Mouse (Mus musculus) right cerebral cortex, postnatal 4 days (tissue): Measurements from ENCODE around the gene Epor.

ENCODE experiments used
- DNase-seq: peaks from one replicate; pipeline ENCODE4 v3.0.0-alpha.2; 2022

Epor gene

DNA sequence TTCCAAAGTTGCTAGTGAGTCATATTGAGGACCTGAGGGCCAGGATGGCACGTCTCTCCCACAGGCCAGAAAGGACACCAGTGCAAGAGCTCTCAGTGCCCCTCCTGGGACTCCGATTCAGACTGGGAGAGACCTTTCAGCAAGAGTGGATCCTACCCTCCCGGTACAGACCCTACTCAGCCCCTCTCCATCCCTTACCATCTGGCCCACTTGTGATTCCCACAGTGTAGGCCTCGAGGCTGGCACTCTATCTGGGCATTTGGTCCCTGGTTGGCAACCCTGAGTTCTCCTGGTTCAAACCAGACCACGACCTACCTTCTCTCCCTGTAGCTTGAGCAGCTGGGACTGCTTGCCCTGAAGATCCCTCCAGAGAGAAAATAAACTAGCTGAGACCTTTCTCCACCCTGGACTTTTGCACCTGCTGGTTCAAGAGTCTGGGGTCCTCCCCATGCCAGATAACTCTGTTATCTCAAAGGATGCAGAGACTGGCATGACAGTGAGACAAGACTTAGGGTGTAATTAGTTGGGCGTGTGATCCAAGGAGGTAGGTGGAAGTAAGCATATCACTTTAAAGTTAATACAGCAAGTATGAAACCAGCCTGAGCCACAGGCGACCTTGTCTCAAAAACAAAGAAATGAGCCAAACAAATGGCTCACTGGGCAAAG is 27.7 kb downstream of the Epor start:
- DNase-seq: no peak

- no peak for DNase-seq
Measured at GRCm38 (mm10) chr9:21934021-21934420, 29.3 kb downstream of the Epor start.

- DNase-seq: no peak
Measured at GRCm38 (mm10) chr9:21932445-21933137, 30.7 kb downstream of the Epor start.

DNA sequence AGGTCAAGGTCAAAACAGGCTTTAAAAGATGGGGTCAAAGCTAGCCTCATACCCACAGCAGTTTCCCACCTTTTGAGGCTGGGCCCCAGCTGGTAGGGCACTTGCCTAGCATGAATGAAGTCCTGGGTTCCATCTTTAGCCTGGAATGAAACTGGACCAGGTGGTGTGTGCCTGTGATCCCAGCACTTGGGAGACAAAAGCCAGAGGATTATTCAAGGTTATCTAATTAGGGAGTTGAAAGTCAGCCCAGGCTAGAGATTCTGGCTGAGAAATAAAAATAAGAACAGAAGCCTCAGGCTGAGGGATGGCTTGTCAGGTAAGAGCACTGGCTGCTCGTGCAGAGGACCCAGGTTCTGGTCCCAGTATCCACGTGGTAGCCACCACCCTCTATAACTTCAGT is 31.3 kb downstream of the Epor start:
- no peak for DNase-seq

- no peak for DNase-seq
Measured at GRCm38 (mm10) chr9:21929208-21929607, 34.1 kb downstream of the Epor start.

DNA sequence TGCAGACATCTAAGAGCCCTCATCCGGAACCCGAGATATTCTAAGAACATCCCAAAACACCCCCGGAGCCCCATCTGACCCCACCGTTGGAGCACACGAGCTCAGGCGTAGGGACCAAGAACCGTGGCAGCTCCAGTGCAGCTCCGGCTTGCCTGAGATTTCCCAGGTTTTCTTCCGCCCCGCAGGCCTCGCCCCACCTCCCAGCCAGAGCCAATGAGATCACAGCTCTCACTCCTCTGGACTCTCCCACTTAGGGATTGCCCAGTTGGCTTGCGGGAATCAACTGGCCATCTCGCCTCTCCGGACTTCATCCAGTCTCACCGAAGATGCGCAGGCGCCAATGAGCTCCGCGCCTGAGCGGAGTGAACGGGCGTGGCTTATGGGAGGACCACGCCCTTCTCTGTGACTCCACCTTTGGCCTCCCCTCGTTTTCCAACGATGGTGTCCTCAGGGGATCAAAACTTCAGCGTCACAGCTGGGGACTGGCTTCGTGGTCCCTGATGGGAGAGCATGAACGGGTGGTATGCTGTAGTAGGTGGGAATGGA is 36.0 kb downstream of the Epor start, which contains the start of the genes Ccdc159 and Tmem205:
TSS of gene Ccdc159 (plus strand) at position 264 of the 546 bp plus-strand sequence.
TSS of gene Tmem205 (minus strand) at position 349 of the 546 bp plus-strand sequence.
- DNase-seq: peak; percentile 79

- no peak for DNase-seq
Measured at GRCm38 (mm10) chr9:21926784-21927183, 36.5 kb downstream of the Epor start.

DNA sequence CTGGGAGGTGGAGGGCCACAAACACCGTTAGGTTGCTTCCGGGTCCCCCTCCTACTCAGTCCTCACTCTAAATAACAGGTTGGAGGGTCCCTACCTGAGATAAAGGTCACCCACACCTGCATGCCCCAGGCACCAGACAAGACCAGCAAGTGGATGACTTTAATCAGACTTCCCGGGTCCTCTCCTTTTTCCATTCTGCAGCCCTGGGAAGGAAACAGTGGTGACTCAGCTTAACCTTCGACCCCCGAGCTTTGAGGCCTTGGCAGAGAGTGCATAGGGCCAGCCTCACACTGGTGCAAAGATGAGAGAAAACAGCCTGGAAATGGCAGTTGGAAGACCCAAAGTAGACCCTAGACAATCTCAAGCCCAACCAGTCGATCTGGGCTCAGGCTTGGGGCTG is 37.2 kb downstream of the Epor start:
- no peak for DNase-seq

DNA sequence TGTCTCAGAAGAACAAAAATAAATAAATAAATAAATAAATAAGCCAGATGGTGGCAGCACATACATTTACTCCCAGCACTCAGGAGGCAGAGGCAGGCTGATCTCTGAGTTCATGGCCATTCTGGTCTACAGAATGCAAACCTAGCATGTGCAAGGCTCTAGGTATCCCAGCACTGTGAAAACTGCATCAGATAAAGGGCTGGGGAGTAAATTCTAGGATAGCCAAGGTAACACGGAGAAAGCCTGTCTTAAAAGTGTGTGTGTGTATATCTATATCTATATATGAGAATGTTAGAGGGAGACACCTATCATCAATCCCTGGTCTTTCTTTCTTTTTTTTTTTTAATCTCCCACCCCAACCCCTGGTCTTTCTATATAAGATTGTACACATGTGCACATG is 37.8 kb downstream of the Epor start:
- DNase-seq: no peak

DNA sequence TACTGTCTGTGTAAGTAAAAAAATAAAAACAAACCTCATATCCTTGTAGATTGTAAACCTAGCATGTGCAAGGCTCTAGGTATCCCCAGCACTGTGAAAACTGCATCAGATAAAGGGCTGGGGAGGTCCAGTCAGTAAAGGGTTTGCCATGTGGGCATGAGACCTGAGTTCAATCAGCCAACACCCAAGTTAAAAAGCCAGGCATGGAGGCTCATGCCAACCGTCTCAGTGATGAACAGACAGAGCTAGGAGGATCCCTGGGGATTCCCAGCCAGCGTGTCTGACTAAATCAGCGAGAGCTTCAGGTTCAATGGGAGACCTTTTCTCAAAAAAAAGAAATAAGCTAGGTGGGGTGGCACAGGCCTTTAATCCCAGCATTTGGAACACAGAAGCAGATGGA is 38.3 kb downstream of the Epor start:
- DNase-seq: no peak

DNA sequence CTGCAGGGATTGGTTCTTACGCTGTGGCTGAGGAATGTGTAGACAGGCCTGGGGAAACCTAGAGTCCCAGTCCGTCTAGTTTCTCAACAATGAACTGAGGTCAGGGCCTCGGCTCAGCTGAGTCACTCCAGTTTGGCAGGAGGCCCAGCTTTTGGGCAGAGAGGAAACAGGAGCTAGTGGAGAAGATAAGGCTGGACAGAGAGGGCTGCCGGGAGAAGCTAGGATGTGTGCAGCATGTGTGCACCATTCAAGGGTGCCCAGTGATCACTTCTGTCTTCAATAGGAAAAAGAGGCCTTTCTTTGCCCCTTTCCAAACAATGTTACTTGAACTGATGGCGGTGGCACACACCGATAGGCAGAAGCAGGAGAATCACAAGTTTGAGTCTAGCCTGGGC is 39.2 kb downstream of the Epor start:
- no peak for DNase-seq

DNA sequence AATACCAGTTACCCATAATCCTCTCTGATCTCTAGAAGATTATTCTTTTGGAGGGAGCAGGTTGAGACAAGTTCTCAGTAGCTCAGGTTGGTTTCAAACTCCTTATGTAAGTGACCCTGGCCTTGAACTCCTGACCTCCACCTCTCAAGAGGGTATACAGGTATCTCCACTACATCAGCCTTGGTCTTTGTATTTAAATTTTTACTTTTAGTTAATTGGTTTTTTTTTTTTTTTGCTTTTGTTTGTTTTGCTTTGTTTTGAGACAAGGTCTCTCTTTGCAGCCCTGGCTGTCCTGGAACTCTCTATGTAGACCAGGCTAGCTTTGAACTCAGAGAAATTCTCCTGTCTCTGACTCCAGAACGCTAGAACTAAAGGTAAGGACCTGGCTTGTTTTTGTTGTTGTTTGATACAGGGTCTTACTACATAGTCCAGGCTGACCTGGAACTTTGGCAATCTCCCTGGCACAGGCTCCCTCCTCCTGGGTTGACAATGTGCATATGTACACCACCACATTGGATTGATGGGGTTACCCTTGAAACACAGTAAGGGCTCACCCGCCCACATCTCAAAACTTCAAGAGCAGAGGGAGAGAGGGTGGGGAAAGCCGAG is 39.7 kb downstream of the Epor start:
- no peak for DNase-seq

GRCm38 (mm10) chr9:21923036-21923435 is 40.3 kb downstream of the Epor start:
- no peak for DNase-seq

DNA sequence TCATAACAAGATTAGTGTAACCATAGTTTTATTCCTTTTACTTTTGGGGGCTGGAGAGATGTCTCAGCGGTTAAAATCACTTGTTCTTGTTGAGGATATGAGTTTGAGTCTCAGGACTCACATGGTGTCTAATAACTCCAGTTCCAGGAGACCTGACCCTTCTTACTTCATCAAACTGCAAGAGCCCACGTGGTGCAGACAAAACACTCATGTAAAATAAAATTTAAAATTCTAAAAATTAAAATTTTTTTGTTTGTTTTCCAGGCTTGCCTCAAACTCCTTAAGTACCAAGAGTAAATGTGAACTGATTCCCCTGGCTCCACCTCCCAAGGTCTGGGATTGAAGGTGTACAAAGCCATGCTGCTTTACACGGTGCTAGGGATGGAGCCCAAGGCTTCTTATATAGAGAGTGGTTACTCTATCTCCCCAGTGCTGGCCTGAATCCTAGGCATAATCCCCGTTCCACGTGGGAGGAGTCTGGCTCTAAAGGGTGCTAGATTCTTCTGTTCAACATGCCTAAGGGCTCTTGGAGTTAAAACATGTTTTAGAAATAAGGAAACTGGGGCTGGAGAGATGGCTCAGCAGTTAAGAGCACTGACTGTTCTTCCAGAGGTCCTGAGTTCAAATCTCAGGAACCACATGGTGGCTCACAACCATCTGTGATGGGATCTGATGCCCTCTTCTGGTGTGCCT is 44.5 kb downstream of the Epor start:
- DNase-seq: no peak

DNA sequence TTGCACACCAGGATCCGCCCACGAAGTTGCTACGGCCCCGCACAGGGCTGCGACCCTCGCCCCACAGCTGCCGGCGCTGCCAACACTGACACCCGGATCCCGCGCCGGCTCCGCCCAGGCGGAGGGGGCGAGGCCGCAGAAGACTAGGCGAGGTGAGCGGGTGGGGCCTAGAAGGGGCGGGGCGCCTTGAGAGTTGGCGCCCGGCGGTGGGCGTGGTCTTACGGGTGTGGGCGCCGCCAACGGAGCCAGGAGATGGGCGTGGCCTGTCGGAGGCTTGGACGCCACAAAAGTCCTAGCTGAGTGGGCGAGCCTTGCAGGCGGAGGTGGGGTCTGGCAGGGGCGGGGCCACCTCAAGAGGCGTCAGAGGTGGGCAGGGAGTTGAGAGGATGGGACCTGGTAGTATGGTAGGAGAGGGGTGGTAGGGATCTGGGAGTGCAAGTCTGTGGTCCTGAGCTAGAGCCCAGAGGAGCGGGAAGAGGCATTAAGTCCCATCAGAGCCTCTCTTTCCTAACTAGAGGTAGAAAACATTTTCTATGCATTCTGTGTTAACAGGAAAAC is 45.2 kb downstream of the Epor start, which contains the start of gene Rab3d:
TSS of gene Rab3d (minus strand) at position 158 of the 558 bp plus-strand sequence.
- peak; percentile 89 for DNase-seq

DNA sequence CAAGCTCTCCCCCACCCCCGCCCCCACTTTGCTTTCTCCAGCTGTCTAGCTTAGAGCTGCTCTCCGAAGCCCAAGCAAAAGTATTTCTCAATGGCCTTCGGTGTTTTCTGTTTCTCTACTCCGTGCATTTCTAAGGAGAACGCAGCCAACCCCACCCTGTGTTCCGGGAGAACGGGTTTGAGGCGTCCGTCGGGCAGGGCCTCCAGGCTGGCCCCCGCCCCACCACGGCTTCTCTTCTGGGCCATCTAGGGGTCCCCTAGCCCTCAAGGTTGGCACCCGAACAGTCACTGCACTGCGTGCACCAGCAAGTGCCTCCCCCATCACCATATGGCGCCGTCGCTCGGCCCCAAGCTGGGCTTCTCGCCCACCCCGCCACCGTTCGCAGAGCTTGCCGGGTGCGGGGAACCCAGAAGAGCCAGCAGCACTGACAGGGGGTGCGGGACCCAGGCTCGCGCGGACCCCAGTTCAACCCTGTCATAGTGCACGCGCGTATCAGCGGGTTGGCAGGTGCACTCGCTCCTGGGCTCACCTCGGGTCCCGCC is 45.7 kb downstream of the Epor start:
- DNase-seq: peak; percentile 73

DNA sequence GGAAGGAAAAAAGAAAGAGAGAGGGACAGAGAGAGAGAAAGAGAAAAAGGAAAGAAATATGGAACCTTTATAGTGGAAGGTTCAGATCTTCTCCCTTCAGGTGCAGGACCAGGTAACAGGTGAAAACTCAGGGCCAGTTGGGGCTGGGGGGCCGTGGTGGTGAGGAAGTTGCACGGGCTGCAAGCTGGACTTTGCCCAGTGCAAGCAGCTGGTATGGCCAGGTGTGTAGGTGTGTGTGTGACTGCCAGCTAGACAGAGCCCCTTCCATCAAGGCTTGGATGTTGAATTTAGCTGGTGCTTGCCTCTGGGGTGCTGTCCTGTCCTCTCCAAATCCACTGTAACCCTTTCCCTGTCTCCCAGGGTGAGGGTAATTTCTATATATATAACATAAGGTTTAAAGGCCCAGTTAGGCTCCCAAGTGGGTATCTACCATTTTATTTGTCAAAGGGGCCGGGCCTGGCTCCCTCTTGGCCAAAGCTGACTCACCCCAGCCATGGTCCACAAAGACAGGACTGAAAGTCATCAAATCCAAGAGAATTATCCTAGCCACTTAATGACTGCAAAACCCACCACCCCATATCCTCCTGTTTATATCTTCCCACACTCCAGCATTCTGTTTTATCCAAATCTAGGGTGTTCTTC is 46.3 kb downstream of the Epor start:
- DNase-seq: no peak

DNA sequence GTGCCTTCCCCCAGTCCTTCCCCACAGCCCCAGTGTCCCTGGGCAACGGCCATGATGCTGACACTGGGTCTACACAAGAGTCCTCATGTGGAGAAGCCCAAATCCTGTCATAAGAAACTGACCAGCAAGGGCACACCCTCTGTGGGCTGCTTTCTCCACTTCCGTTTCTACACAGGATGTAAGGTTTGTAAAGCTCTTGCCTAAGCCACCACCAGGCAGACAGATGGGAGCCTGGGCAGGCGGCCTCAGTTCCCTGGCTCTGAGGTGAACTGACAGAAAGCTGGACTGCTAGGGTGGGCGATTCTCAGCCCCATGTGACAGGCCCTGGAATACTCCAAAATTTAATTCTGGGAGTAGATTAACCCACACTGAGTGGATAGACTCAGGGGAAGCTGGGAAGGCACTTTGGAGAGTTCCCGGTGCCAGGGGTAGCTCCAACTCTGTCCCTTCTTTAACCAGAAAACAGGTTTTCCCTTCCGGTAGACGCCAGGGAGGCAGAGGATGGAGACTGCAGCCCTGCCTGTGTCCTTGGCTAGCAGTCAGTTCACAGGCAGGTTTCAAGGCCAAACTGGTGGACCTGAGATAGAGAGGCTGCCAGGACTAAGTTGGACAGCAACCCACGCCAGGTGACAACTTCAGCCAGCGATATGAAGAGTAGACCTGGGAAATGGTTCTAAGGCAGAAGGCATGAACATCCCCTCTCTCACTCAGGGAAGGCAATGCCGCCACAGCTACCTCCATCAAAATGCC is 53.7 kb downstream of the Epor start:
- DNase-seq: no peak
